Mouse (Mus musculus) embryonic fibroblast, embryonic 13.5 days (primary cell): ENCODE data around the gene 5730522E02Rik.

Experiments used
- CTCF ChIP-seq: IDR thresholded peaks from 2 replicates; pipeline ENCODE4 v1.5.1; 2011; ENCODE audit warnings: mild to moderate bottlenecking, control low read depth, low read length, moderate library complexity, borderline replicate concordance; ENCODE audit not compliant: insufficient read depth
- POLR2A ChIP-seq: IDR thresholded peaks from 2 replicates; pipeline ENCODE4 v1.6.1; 2011; ENCODE audit warnings: low read depth, mild to moderate bottlenecking, control low read depth, low read length, moderate library complexity

- TF ChIP-seq CTCF (no peak), POLR2A (no peak)
Observed at GRCm38 (mm10) chr11:25753156-25753899, 457.2 kb downstream of the 5730522E02Rik start.
